Mouse (Mus musculus): ENCODE data around the gene Lurap1. TPM values are rescaled to one million over a fixed set of nuclear protein-coding genes. Genes with fewer than 3 reads are reported as not detected.

Lurap1 gene
- polyA plus RNA-seq (2012; rRNA removed), result 3.7 and 5.7 TPM in 2 replicates

DNA sequence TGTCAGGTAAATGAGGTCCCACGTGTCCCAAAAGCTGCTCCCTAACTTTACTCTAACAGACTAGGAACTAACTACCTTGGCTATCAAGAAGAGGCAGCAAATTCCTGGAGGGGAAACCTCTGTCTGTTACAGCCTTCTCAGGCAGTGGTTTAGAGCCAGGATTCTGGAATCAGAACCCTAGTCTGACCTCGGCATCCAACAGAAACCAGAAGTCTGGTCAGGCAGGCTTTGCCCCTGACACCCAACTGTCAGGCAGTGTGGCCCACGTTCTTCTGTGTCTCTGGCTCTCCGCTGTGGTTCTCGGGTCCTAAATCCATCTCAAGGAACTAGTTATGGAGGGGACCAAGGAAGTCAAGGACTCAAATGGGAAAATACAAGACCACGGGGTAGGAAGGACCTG lies at the start of gene Lurap1:
Gene Lurap1 (minus strand): TSS at position 101 of the 400 bp plus-strand sequence.
- DNase-seq, result no peak
- peaks cover 15% of the 10 kb centered on the region for H3K4me1 ChIP-seq (ENCODE audit: control insufficient read depth, insufficient read depth, low read length)
- TF ChIP-seq POLR2A (IDR thresholded peaks at IDR 0.05; ENCODE audit: borderline replicate concordance, extremely low read depth, low read depth, low read length), result no peak
- TF ChIP-seq CTCF (IDR thresholded peaks at IDR 0.05; ENCODE audit: insufficient read depth, low read length), result no peak
- WGBS, result 56% methylated on average over 6 of the region's 6 CpGs
- H3K4me3 ChIP-seq (replicated peaks; ENCODE audit: extremely low read depth, low read depth, low read length), result peak within 1 kb of the TSS; percentile 94

DNA sequence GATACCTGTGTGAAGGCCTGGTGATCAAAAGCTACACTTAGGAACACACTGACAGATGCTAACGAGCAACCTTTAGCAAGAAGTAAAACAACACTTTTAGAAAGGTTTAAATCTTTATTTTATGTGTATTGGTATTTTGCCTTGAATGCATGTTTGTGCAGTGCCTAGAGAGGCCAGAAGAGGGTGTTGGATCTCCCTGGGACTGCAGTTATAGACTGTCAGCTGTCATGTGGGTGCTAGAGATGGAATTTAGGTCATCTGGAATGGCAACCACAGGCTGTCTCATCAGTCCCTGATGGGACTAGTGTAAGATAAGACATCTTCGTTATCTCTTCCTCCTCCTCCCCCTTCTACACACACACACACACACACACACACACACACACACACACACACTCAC lies 47.3 kb upstream of the Lurap1 start:
- 80% methylated on average over 2 of the region's 2 CpGs for WGBS
- no peak overlapping the region for H3K4me3 ChIP-seq (replicated peaks; ENCODE audit: extremely low read depth, low read depth, low read length)
- H3K4me1 ChIP-seq (ENCODE audit: control insufficient read depth, insufficient read depth, low read length), result no peaks in the 10 kb centered on the region
- TF ChIP-seq CTCF (IDR thresholded peaks at IDR 0.05; ENCODE audit: insufficient read depth, low read length), result no peak
- no peak for TF ChIP-seq POLR2A (IDR thresholded peaks at IDR 0.05; ENCODE audit: borderline replicate concordance, extremely low read depth, low read depth, low read length)
- DNase-seq, result no peak

DNA sequence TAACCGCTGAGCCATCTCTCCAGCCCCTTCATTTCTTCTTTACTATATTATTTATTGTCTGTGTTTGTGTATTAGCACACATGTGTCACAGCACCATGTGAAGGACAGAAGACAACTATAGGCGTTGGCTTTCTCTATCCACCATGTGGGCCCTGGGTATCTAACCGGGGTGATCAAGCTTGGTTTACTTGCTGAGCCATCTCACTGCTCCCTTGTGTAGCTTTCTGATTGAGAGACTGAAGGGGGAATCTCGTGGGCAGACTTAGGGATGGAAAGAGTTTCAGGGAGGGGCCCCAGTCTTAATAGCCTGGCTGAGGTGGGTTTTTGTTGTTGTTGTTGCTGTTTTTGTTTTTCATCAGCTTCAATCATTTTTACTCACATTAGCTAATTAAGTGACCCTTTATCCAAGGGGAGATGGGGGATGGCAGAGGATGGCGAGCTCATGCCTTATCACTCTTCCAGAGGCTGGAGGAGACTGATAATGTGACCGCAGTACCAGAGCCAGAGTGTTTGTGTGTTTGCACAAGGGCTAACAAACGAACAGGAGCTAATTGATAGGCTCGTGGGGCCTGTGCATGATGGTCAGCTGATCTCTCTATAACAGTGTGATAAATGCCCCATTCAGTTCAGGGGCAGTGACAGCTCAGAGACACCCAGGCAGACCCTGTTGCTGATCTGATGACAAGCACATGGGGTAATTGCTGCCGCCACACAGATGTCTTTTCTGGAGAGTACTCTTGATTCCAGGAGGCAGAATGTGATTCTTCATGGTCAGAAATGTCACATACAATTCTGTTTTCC lies 42.6 kb upstream of the Lurap1 start:
- 69% methylated on average over 9 of the region's 9 CpGs for WGBS
- no peak for DNase-seq
- Histone ChIP-seq H3K4me3 (replicated peaks; ENCODE audit: extremely low read depth, low read depth, low read length) (no peak overlapping the region), H3K4me1 (ENCODE audit: control insufficient read depth, insufficient read depth, low read length) (no peaks in the 10 kb centered on the region; the same call in 1 of the 2 replicates)
- TF ChIP-seq CTCF (IDR thresholded peaks at IDR 0.05; ENCODE audit: insufficient read depth, low read length), result no peak
- no peak for TF ChIP-seq POLR2A (IDR thresholded peaks at IDR 0.05; ENCODE audit: borderline replicate concordance, extremely low read depth, low read depth, low read length)

DNA sequence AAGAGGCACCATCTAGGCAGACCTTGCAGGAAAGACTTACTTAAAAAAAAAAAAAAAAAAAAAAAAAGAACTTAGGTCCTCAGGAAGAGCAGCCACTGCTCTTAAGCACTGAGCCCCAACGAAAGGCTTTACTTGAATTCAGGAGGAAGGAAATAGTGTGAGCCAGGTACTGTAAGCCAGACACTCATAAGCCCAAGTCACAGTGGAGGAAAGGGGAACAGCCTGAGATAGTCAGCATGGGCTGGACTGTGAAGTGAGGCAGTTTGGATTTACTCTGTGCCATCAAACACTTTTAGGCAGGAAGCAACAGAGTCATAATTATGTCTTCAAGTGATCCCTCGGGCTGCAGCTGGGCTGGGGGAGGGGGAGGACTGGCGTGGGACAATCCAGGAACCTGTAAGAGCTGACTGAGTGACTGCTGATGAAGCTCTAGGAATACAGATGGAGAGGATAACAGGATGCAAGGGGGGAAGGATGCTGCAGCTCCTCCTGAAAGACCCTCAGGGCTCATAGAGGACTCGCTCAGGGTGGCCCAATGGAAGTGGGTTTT lies 41.2 kb upstream of the Lurap1 start:
- WGBS, result 35% methylated on average over 4 of the region's 4 CpGs
- DNase-seq, result no peak
- Histone ChIP-seq H3K4me3 (replicated peaks; ENCODE audit: extremely low read depth, low read depth, low read length) (no peak overlapping the region), H3K4me1 (ENCODE audit: control insufficient read depth, insufficient read depth, low read length) (no peaks in the 10 kb centered on the region; the same call in 1 of the 2 replicates)
- TF ChIP-seq POLR2A (IDR thresholded peaks at IDR 0.05; ENCODE audit: borderline replicate concordance, extremely low read depth, low read depth, low read length) (no peak), CTCF (IDR thresholded peaks at IDR 0.05; ENCODE audit: insufficient read depth, low read length) (no peak)

DNA sequence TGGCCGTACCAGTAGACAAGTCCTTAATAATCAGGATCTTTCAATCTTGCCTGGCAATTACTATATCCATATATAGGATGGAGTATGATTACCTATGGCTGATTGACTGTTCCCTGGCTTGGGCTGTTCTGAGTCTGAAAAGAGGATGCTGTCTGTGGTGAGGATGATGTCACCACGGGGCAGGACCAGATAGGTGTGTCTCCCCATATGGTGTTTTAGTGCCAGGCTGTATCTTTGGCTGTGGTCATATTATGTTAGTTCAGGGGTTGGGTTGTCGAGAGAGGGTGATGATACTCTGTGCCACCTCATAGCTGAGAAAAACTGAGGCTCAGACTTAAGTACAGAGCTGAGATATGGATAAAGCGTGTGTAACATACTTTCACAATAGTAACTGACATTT lies 33.9 kb upstream of the Lurap1 start:
- TF ChIP-seq CTCF (IDR thresholded peaks at IDR 0.05; ENCODE audit: insufficient read depth, low read length), result no peak
- no peak for TF ChIP-seq POLR2A (IDR thresholded peaks at IDR 0.05; ENCODE audit: borderline replicate concordance, extremely low read depth, low read depth, low read length)
- WGBS, result 81% methylated on average over 4 of the region's 4 CpGs
- no peak for DNase-seq
- Histone ChIP-seq H3K4me3 (replicated peaks; ENCODE audit: extremely low read depth, low read depth, low read length) (no peak overlapping the region), H3K4me1 (ENCODE audit: control insufficient read depth, insufficient read depth, low read length) (peaks cover 2% of the 10 kb centered on the region; the same call in 1 of the 2 replicates)

DNA sequence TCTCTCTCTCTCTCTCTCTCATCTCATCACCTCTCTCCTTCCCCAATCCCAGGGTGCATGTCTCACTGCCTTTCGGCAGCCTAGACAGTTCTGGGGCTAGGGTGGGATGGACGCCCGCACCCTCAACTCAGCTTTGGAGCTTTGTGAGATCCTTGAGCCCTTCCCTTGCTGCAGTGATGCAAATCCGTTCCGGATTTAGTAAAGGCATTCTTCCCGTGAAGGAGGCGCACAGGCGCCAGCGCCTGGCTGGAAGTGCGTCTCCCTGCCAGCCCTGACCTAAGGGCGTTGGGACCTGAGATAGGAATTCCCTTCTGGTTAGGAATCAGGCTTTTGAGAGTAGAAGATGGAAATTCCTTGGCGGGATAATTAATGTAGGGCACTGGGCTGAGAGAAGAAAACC lies 31.6 kb upstream of the Lurap1 start:
- TF ChIP-seq POLR2A (IDR thresholded peaks at IDR 0.05; ENCODE audit: borderline replicate concordance, extremely low read depth, low read depth, low read length) (peak; percentile 40; the same call in 1 of the 2 replicates), CTCF (IDR thresholded peaks at IDR 0.05; ENCODE audit: insufficient read depth, low read length) (no peak)
- 10% methylated on average over 12 of the region's 12 CpGs for WGBS

DNA sequence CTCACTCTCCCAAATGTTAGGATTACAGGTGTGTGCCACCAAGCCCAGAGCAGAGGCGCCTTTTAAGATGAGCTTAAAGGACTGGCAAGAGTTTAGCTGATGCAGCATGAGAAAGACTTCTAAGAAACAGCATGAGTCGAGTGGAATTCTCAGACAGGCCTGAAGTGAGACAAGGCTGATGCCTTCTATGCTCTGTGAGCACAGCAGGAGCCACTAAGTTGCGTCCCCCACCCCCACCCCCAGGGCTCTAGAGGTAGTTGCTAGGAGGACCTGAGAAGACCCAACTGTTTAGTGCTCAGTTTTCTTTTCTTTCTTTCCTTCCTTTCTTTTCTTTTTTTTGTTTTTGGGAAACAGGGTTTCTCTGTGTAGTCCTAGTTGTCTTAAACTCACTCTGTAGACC lies 30.9 kb upstream of the Lurap1 start:
- no peak overlapping the region for H3K4me3 ChIP-seq (replicated peaks; ENCODE audit: extremely low read depth, low read depth, low read length)
- TF ChIP-seq CTCF (IDR thresholded peaks at IDR 0.05; ENCODE audit: insufficient read depth, low read length), result no peak
- TF ChIP-seq POLR2A (IDR thresholded peaks at IDR 0.05; ENCODE audit: borderline replicate concordance, extremely low read depth, low read depth, low read length), result no peak

More for the DNA sequence above, 31.6 kb upstream of the Lurap1 start:
- Histone ChIP-seq H3K4me1 (ENCODE audit: control insufficient read depth, insufficient read depth, low read length) (peaks cover 2% of the 10 kb centered on the region; the same call in 1 of the 2 replicates), H3K4me3 (replicated peaks; ENCODE audit: extremely low read depth, low read depth, low read length) (peak overlapping the region; percentile 54)
- peak; percentile 46 for DNase-seq

DNA sequence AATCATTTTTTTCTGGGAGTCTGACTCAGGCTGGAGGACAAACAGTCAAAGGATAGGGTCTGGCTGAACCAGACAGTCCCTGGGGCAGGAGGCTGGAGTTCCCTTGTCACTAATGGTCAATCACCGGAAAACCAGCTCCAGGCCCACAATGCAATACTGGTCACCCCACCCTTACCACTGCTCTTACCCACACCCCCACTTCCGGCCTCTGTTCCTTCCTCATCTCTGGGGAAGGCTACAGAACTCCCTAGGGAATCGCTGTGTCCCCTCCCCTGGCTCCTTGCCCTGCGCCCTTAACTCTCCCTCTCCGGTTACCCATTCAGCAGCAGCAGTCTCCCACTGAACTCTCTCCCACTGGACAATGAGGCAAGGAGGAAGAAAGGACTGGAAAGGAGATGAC lies 26.0 kb upstream of the Lurap1 start:
- peak overlapping the region; percentile 3 for H3K4me3 ChIP-seq (replicated peaks; ENCODE audit: extremely low read depth, low read depth, low read length)
- peaks cover 23% of the 10 kb centered on the region for H3K4me1 ChIP-seq (ENCODE audit: control insufficient read depth, insufficient read depth, low read length)
- TF ChIP-seq POLR2A (IDR thresholded peaks at IDR 0.05; ENCODE audit: borderline replicate concordance, extremely low read depth, low read depth, low read length) (peak; percentile 36; the same call in 1 of the 2 replicates), CTCF (IDR thresholded peaks at IDR 0.05; ENCODE audit: insufficient read depth, low read length) (no peak)
- 7% methylated on average over 5 of the region's 5 CpGs for WGBS
- peak; percentile 74 for DNase-seq

More for the DNA sequence above, 30.9 kb upstream of the Lurap1 start:
- DNase-seq, result no peak
- 79% methylated on average over 3 of the region's 3 CpGs for WGBS
- H3K4me1 ChIP-seq (ENCODE audit: control insufficient read depth, insufficient read depth, low read length), result peaks cover 2% of the 10 kb centered on the region; the same call in 1 of the 2 replicates

DNA sequence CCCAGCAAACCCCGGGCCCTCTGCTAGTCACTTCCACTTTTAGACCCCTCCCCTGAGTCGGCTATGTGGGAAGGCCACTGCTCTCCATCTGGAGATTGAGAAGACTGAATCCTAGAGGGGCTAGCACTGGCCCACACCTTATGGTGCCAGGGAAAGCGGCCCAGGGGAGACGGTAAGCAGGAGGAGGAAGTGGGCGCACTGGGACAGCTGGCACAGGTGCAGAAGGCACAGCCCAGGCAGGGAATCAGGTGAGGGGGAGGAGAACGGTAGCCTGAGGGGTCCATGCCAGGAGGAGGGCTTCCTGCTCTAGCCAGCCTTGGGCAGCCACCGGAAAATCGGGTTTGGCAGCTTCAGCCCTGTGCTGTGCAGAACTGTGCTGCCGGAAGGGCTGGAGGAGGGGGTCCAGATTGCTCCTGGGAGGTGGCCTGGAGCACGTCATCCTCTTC lies 25.4 kb upstream of the Lurap1 start:
- TF ChIP-seq POLR2A (IDR thresholded peaks at IDR 0.05; ENCODE audit: borderline replicate concordance, extremely low read depth, low read depth, low read length) (peak; percentile 70; the same call in 1 of the 2 replicates), CTCF (IDR thresholded peaks at IDR 0.05; ENCODE audit: insufficient read depth, low read length) (no peak)
- WGBS, result 5% methylated on average over 10 of the region's 10 CpGs
- H3K4me1 ChIP-seq (ENCODE audit: control insufficient read depth, insufficient read depth, low read length), result peaks cover 23% of the 10 kb centered on the region
- H3K4me3 ChIP-seq (replicated peaks; ENCODE audit: extremely low read depth, low read depth, low read length), result peak overlapping the region; percentile 43
- peak; percentile 81 for DNase-seq
